Mouse (Mus musculus) erythroblast, embryonic 14.5 days (primary cell): ENCODE results near the gene Gpt2.

Source experiments
- GATA1 ChIP-seq: IDR thresholded peaks from 2 replicates; pipeline ENCODE4 v1.6.1; 2012; ENCODE audit warnings: low read length, inconsistent platforms, mixed read lengths
- TAL1 ChIP-seq: IDR thresholded peaks from 3 replicates; pipeline ENCODE4 v1.6.1; 2012; ENCODE audit warnings: low read length, inconsistent platforms, mixed read lengths

GRCm38 (mm10) chr8:85513283-85513682, 20.9 kb downstream of the Gpt2 start:
- no peak for TF ChIP-seq GATA1
- TF ChIP-seq TAL1 = no peak
